Mouse (Mus musculus) megakaryocyte, adult 5-6 weeks (primary cell): Measurements from ENCODE around the gene Wdr44. TPM values are rescaled to one million over a fixed set of nuclear protein-coding genes. Genes with fewer than 3 reads are reported as not detected.
"Not testable (repeated sequence)": the region's sequence is repeated elsewhere in the genome, so short reads cannot be mapped to it uniquely, and the experiment has no call there.

Source experiments
- ATAC-seq: 2 replicates; pipeline ENCODE4 v1.8.0; 2016; ENCODE audit warnings: mild to moderate bottlenecking, inconsistent platforms; ENCODE audit not compliant: poor library complexity, severe bottlenecking
- total RNA-seq, 2 experiments: library from RNA; stranded (forward) in 1 of 2; stranded (reverse) in 1 of 2; fragments of 153-499, 151-499 nt in 1 of 2; fragments of 221-1000, 200-1000 nt in 1 of 2; gene quantifications; 2 replicates each; pipeline versions ENCODE4 v1.2.3 to v1.2.4; 2015 to 2017

The Wdr44 gene
- total RNA-seq, 2 experiments from 2014 or later, result 17.1 to 25.2 TPM

DNA sequence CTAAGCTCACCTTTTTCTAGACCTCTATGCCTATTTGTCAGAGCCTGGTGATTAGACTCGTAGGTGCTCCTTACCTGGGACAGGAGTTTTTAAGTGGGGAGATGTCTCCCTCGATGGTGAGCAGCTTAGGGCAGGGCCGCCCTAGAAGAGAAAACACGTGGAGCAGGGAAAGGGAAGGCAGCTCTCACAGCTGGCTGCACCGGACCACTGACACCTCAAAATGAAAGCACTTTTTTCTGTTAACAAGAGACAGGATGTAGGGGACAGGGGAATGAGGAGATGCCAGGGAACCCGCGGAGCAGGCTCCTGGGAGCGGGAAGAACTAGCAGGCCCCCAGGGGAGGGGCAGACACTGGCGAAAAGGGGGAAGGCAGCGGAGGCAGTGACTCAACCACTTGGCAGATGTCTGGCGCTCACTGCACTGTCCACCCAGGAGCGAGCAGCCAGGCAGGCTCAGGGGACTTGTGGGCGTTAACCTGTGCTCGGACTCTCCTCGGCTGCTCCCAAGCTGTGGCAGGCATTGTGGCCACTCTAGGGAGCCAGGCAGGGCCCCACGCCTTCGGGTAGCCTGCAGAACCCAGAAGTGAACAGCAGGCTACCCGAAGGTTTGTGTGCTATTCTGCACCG lies 130.7 kb downstream of the Wdr44 start:
- ATAC-seq, result no peak

DNA sequence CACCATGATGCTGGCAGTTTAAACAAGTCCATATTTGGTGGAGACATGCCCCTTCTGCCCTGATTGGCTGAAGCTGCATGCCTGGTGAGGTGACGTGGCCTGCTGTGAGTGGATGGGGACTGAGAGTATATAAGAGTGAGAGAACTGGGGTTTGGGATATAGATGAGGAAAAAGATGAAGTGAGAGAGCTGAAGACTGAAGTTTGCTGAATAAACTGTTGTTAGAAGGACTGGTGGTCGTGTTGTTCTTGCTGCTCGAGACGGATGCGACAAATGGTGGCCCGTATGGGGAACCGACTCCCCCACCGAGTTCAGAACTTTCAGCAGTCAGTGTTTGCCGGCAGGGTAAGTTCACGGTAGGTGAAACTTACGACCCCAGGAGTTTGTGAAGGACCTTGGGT lies 140.9 kb downstream of the Wdr44 start:
- not testable (repeated sequence) for ATAC-seq

DNA sequence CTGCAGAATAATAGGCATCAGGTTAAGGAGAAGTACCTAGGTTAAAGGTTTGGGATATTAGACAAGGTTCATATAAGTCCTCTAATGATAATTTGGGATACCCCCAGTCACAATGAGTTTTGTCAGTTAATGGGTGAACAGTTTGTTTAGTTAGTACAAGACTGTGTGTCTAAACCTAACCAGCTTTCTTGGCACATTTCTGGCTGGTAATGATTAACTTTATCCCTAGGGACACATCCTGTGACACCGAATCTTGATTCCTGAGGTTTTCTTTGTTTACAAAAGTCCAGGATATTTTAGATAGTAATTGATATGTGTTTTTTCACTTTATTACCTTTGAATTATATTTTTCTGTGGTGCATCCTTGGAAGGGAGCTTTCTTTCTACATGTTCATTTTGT lies 148.1 kb downstream of the Wdr44 start:
- no peak for ATAC-seq

Other genes with a start within 250 kb of the Wdr44 start
- gene Gm4907, start 189.5 kb downstream of the Wdr44 start, total RNA-seq (2015), result not detected in 2 replicates
- not detected in 2 replicates for gene Gm4907, start 189.5 kb downstream of the Wdr44 start, total RNA-seq (2017)